Mouse (Mus musculus): Measurements from ENCODE around the gene Arsa.

- TF ChIP-seq CTCF (conservative IDR thresholded peaks at IDR 0.05; ENCODE audit: low read length) (no peak), POU5F1 (IDR thresholded peaks at IDR 0.05; ENCODE audit: borderline replicate concordance, low read length) (no peak)
Measured at GRCm38 (mm10) chr15:89435878-89436277, 41.3 kb downstream of the Arsa start.

Data from E14TG2a.4 (cell line).